ENCODE assay signal across 21 mouse cellular contexts in the genomic region with DNA sequence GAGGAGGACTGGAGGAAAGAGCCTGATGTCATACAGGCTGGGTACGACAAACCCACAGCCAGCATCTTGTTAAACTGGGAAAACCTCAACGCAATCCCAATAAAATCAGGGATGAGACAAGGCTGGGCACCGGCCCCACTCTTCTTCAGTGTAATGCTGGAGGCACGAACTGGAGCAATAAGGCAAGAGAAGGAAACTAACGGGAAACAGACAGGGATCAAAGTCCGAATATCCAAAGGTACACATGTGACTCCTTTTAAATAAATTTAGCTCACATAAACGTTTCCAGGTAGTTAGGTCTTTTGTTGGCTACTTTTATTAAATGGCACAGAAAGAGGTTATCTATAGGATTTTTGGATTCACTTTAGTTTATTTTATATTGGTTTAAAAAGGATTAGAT.
"Had no signal": no experiment of that assay in that cellular context is flagged by ENCODE, and none has a peak within 500 bp of the region (broad histone marks: within the 10 kb centered on the region; RNA-seq: fewer than 3 reads in every experiment).

No protein-coding gene starts in this region.

- H3K27me3 ChIP-seq: intestine, embryonic 15.5 days; liver, embryonic 15.5 days; lung, embryonic 15.5 days; midbrain, embryonic 13.5 days; neural tube, embryonic 13.5 days; stomach, embryonic 15.5 days had no signal

- H3K27ac ChIP-seq: intestine, embryonic 15.5 days; left cerebral cortex, adult 2 months; liver, embryonic 15.5 days; lung, embryonic 15.5 days; midbrain, embryonic 10.5 days; midbrain, embryonic 13.5 days; neural tube, embryonic 13.5 days; stomach, embryonic 15.5 days had no signal

- H3K4me2 ChIP-seq: intestine, embryonic 15.5 days; liver, embryonic 11.5 days; liver, embryonic 15.5 days; lung, embryonic 15.5 days; midbrain, embryonic 13.5 days; neural tube, embryonic 13.5 days; stomach, embryonic 15.5 days had no signal

- H3K36me3 ChIP-seq: intestine, embryonic 15.5 days; liver, embryonic 15.5 days; lung, embryonic 15.5 days; stomach, embryonic 15.5 days had no signal

- DNase-seq: layer of hippocampus, postnatal 36 days; lung, adult 18-20 months; lung, postnatal 10 days; lung, postnatal 36 days; retina, postnatal 1 day; right cerebral cortex, postnatal 25 days; spleen, adult 18-20 months; thymus, postnatal 25 days had no signal

- ATAC-seq: hindbrain, embryonic 16.5 days; intestine, embryonic 15.5 days; midbrain, embryonic 13.5 days; midbrain, embryonic 16.5 days had no signal

- H3K4me1 ChIP-seq: intestine, embryonic 15.5 days; liver, embryonic 15.5 days; midbrain, embryonic 10.5 days; midbrain, embryonic 13.5 days; neural tube, embryonic 13.5 days; stomach, embryonic 15.5 days had no signal

- H3K9me3 ChIP-seq: intestine, embryonic 15.5 days; liver, embryonic 15.5 days; lung, embryonic 15.5 days; megakaryocyte, embryonic 14.5 days; midbrain, embryonic 10.5 days; midbrain, embryonic 13.5 days; stomach, embryonic 15.5 days had no signal

- H3K4me3 ChIP-seq: intestine, embryonic 15.5 days; left cerebral cortex, adult 2 months; liver, embryonic 15.5 days; lung, embryonic 15.5 days; megakaryocyte, embryonic 14.5 days; midbrain, embryonic 10.5 days; midbrain, embryonic 13.5 days; myocyte; neural tube, embryonic 13.5 days; stomach, embryonic 15.5 days had no signal

- H3K9ac ChIP-seq: intestine, embryonic 15.5 days; liver, embryonic 15.5 days; lung, embryonic 15.5 days; midbrain, embryonic 13.5 days; neural tube, embryonic 13.5 days; stomach, embryonic 15.5 days had no signal
